Mouse (Mus musculus): ENCODE data around the gene Ptk6. TPM values are rescaled to one million over a fixed set of nuclear protein-coding genes. Genes with fewer than 3 reads are reported as not detected.

Ptk6 gene
- total RNA-seq, 1 experiment = 0.22 TPM

DNA sequence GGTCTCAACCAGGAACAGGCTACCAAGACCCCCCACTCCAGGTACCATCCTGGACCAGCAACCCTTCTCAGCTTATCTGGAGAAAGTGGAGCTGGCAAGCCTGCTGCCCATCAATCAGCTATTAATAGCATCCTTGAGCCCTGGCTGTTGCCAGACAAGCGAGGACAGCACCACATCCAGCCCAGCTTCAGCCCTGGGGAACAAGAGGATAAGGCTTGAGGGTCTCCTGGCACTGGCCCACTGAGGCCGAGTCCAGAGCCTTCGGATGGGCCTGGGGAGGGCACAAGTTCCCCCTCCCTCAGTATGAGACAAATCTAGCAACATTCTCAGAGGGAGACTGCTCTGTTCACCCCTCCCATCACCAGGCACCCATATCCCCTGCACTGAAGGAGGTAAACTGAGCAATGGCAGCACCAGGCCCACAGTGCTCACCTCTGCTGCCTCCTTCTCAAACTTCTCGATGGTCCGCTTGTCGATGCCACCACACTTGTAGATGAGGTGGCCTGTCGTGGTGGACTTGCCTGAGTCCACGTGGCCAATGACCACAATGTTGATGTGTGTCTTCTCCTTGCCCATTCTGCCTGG, 47.7 kb downstream of the Ptk6 start:
- TF ChIP-seq ZC3H11A (IDR thresholded peaks at IDR 0.05; ENCODE audit: borderline replicate concordance, low read depth, low read length) (no peak), CHD2 (IDR thresholded peaks at IDR 0.05; ENCODE audit: low read depth, low read length) (no peak), MAFK (IDR thresholded peaks at IDR 0.05; ENCODE audit: insufficient read depth, low read depth, low read length) (no peak), ZNF384 (IDR thresholded peaks at IDR 0.05; ENCODE audit: low read depth, low read length) (no peak), HCFC1 (IDR thresholded peaks at IDR 0.05; ENCODE audit: borderline replicate concordance, insufficient read depth, low read length) (no peak)
- Histone ChIP-seq H3K36me3 (ENCODE audit: control insufficient read depth, insufficient read depth, low read length, poor library complexity, severe bottlenecking) (no peaks in the 10 kb centered on the region), H3K4me1 (ENCODE audit: control insufficient read depth in 2 of 2, insufficient read depth in 2 of 2, low read length in 2 of 2, poor library complexity in 1 of 2) (peaks cover 0 to 3% of the 10 kb centered on the region in 2 experiments; a peak in 1 of 4 replicates), H3K27ac (ENCODE audit: insufficient read depth, low read depth, low read length, poor library complexity, severe bottlenecking) (no peak overlapping the region), H3K9ac (ENCODE audit: insufficient read depth, low read depth, low read length, poor library complexity, severe bottlenecking) (no peak overlapping the region), H3K9me3 (ENCODE audit: control insufficient read depth, insufficient read depth, low read depth, low read length) (no peaks in the 10 kb centered on the region), H3K4me3 (ENCODE audit: insufficient read depth in 1 of 2, low read depth in 1 of 2, low read length in 2 of 2, poor library complexity in 1 of 2, severe bottlenecking in 1 of 2) (no peak overlapping the region)
- in situ Hi-C loops (cut with MboI; ENCODE audit: low sequenced_read_pairs in 2 of 2, unreplicated experiment in 2 of 2) = no loop called here
- DNase-seq (ENCODE audit: low read depth, low spot score) = no peak

GRCm38 (mm10) chr2:181154361-181154760, 48.2 kb downstream of the Ptk6 start:
- Histone ChIP-seq H3K27ac (ENCODE audit: insufficient read depth, low read depth, low read length, poor library complexity, severe bottlenecking) (no peak overlapping the region), H3K36me3 (ENCODE audit: control insufficient read depth, insufficient read depth, low read length, poor library complexity, severe bottlenecking) (no peaks in the 10 kb centered on the region), H3K9ac (ENCODE audit: insufficient read depth, low read depth, low read length, poor library complexity, severe bottlenecking) (no peak overlapping the region), H3K4me1 (ENCODE audit: control insufficient read depth in 2 of 2, insufficient read depth in 2 of 2, low read length in 2 of 2, poor library complexity in 1 of 2) (peaks cover 0 to 3% of the 10 kb centered on the region in 2 experiments; a peak in 1 of 4 replicates), H3K9me3 (ENCODE audit: control insufficient read depth, insufficient read depth, low read depth, low read length) (no peaks in the 10 kb centered on the region), H3K4me3 (ENCODE audit: insufficient read depth in 1 of 2, low read depth in 1 of 2, low read length in 2 of 2, poor library complexity in 1 of 2, severe bottlenecking in 1 of 2) (no peak overlapping the region)
- TF ChIP-seq MAFK (IDR thresholded peaks at IDR 0.05; ENCODE audit: insufficient read depth, low read depth, low read length) (no peak), ZNF384 (IDR thresholded peaks at IDR 0.05; ENCODE audit: low read depth, low read length) (no peak), HCFC1 (IDR thresholded peaks at IDR 0.05; ENCODE audit: borderline replicate concordance, insufficient read depth, low read length) (no peak), ZC3H11A (IDR thresholded peaks at IDR 0.05; ENCODE audit: borderline replicate concordance, low read depth, low read length) (no peak), CHD2 (IDR thresholded peaks at IDR 0.05; ENCODE audit: low read depth, low read length) (no peak)
- in situ Hi-C loops (cut with MboI; ENCODE audit: low sequenced_read_pairs in 2 of 2, unreplicated experiment in 2 of 2) = no loop called here
- DNase-seq (ENCODE audit: low read depth, low spot score) = no peak

GRCm38 (mm10) chr2:181153837-181154236, 48.8 kb downstream of the Ptk6 start:
- Histone ChIP-seq H3K4me1 (ENCODE audit: control insufficient read depth in 2 of 2, insufficient read depth in 2 of 2, low read length in 2 of 2, poor library complexity in 1 of 2) (peaks cover 0 to 3% of the 10 kb centered on the region in 2 experiments; a peak in 1 of 4 replicates), H3K9me3 (ENCODE audit: control insufficient read depth, insufficient read depth, low read depth, low read length) (no peaks in the 10 kb centered on the region), H3K27ac (ENCODE audit: insufficient read depth, low read depth, low read length, poor library complexity, severe bottlenecking) (no peak overlapping the region), H3K4me3 (ENCODE audit: insufficient read depth in 1 of 2, low read depth in 1 of 2, low read length in 2 of 2, poor library complexity in 1 of 2, severe bottlenecking in 1 of 2) (no peak overlapping the region), H3K36me3 (ENCODE audit: control insufficient read depth, insufficient read depth, low read length, poor library complexity, severe bottlenecking) (no peaks in the 10 kb centered on the region), H3K9ac (ENCODE audit: insufficient read depth, low read depth, low read length, poor library complexity, severe bottlenecking) (no peak overlapping the region)
- TF ChIP-seq ZNF384 (IDR thresholded peaks at IDR 0.05; ENCODE audit: low read depth, low read length) (no peak), CHD2 (IDR thresholded peaks at IDR 0.05; ENCODE audit: low read depth, low read length) (no peak), MAFK (IDR thresholded peaks at IDR 0.05; ENCODE audit: insufficient read depth, low read depth, low read length) (no peak)
- no peak for DNase-seq (ENCODE audit: low read depth, low spot score)
- in situ Hi-C loops (cut with MboI; ENCODE audit: low sequenced_read_pairs in 2 of 2, unreplicated experiment in 2 of 2) = no loop called here

DNA sequence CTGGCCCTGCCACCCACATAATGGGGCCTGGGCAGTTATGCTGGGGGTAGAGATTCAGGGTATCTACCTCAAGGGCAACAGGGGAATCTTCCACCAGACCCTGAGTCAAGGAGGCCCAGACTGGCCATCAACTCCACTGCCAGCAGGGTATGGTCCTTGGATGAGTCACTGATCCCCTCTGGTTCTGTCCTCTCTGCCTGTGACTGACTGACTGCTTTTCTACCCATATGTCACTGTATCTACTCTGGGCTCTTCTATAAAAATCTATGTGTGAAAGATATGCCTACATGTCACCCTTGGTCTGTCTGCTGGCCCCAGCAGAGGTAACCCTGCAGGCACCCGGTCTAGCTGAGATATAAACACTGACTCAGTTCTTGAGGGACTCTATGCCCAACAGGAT, 49.5 kb downstream of the Ptk6 start:
- TF ChIP-seq ZC3H11A (IDR thresholded peaks at IDR 0.05; ENCODE audit: borderline replicate concordance, low read depth, low read length) (no peak), CHD2 (IDR thresholded peaks at IDR 0.05; ENCODE audit: low read depth, low read length) (no peak), ZNF384 (IDR thresholded peaks at IDR 0.05; ENCODE audit: low read depth, low read length) (no peak), HCFC1 (IDR thresholded peaks at IDR 0.05; ENCODE audit: borderline replicate concordance, insufficient read depth, low read length) (no peak), MAFK (IDR thresholded peaks at IDR 0.05; ENCODE audit: insufficient read depth, low read depth, low read length) (no peak)
- in situ Hi-C loops (cut with MboI; ENCODE audit: low sequenced_read_pairs in 2 of 2, unreplicated experiment in 2 of 2) = no loop called here
- Histone ChIP-seq H3K27ac (ENCODE audit: insufficient read depth, low read depth, low read length, poor library complexity, severe bottlenecking) (no peak overlapping the region), H3K9me3 (ENCODE audit: control insufficient read depth, insufficient read depth, low read depth, low read length) (no peaks in the 10 kb centered on the region), H3K4me3 (ENCODE audit: insufficient read depth in 1 of 2, low read depth in 1 of 2, low read length in 2 of 2, poor library complexity in 1 of 2, severe bottlenecking in 1 of 2) (no peak overlapping the region), H3K36me3 (ENCODE audit: control insufficient read depth, insufficient read depth, low read length, poor library complexity, severe bottlenecking) (no peaks in the 10 kb centered on the region), H3K9ac (ENCODE audit: insufficient read depth, low read depth, low read length, poor library complexity, severe bottlenecking) (no peak overlapping the region), H3K4me1 (ENCODE audit: control insufficient read depth in 2 of 2, insufficient read depth in 2 of 2, low read length in 2 of 2, poor library complexity in 1 of 2) (peaks cover 0 to 6% of the 10 kb centered on the region in 2 experiments; a peak in 1 of 4 replicates)
- no peak for DNase-seq (ENCODE audit: low read depth, low spot score)

DNA sequence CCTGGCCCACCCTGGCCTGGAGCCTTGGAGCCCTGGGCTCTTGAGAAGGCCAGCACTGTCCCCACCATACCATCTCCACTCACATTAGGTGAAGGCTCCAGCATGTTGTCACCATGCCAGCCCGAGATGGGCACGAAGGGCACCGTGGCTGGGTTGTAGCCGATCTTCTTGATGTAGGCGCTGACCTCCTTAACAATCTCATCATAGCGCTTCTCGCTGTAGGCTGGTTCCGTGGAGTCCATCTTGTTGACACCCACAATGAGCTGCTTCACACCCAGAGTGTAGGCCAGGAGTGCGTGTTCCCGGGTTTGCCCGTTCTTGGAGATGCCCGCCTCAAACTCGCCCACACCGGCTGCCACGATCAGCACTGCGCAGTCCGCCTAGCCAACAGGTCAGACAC, 49.9 kb downstream of the Ptk6 start:
- Histone ChIP-seq H3K36me3 (ENCODE audit: control insufficient read depth, insufficient read depth, low read length, poor library complexity, severe bottlenecking) (no peaks in the 10 kb centered on the region), H3K9ac (ENCODE audit: insufficient read depth, low read depth, low read length, poor library complexity, severe bottlenecking) (no peak overlapping the region), H3K27ac (ENCODE audit: insufficient read depth, low read depth, low read length, poor library complexity, severe bottlenecking) (no peak overlapping the region), H3K4me3 (ENCODE audit: insufficient read depth in 1 of 2, low read depth in 1 of 2, low read length in 2 of 2, poor library complexity in 1 of 2, severe bottlenecking in 1 of 2) (no peak overlapping the region), H3K4me1 (ENCODE audit: control insufficient read depth in 2 of 2, insufficient read depth in 2 of 2, low read length in 2 of 2, poor library complexity in 1 of 2) (peaks cover 0 to 6% of the 10 kb centered on the region in 2 experiments; a peak in 1 of 4 replicates), H3K9me3 (ENCODE audit: control insufficient read depth, insufficient read depth, low read depth, low read length) (no peaks in the 10 kb centered on the region)
- TF ChIP-seq CHD2 (IDR thresholded peaks at IDR 0.05; ENCODE audit: low read depth, low read length) (no peak), HCFC1 (IDR thresholded peaks at IDR 0.05; ENCODE audit: borderline replicate concordance, insufficient read depth, low read length) (no peak), ZNF384 (IDR thresholded peaks at IDR 0.05; ENCODE audit: low read depth, low read length) (no peak), MAFK (IDR thresholded peaks at IDR 0.05; ENCODE audit: insufficient read depth, low read depth, low read length) (no peak), ZC3H11A (IDR thresholded peaks at IDR 0.05; ENCODE audit: borderline replicate concordance, low read depth, low read length) (no peak)
- in situ Hi-C loops (cut with MboI; ENCODE audit: low sequenced_read_pairs in 2 of 2, unreplicated experiment in 2 of 2) = no loop called here
- no peak for DNase-seq (ENCODE audit: low read depth, low spot score)

All from ES-E14 (cell line).